Mouse (Mus musculus): ENCODE measurements around the gene Timeless.
"Not testable (repeated sequence)": the region's sequence is repeated elsewhere in the genome, so short reads cannot be mapped to it uniquely, and the experiment has no call there.

Timeless gene

DNA sequence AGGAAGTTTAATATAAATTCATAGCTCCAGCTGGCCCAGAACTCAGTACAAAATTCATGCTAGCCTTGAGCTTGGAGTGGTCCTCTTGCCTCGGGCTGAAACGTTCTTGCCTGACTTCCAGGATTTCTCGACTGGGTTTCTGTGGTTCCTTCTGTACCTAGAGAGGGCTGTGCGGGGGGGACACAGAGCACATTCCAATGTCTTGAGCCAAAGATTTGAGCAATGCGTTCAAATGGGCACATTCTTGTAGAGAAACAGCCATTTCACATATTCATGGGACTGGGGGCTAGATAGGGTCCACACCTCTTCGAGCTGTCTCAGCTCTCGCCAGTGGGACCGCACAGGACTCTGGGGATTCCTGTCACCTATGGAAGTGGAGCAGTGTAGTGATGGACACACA is 24.1 kb downstream of the Timeless start:
- no peak for DNase-seq (ENCODE audit: low spot score in 2 of 2)

DNA sequence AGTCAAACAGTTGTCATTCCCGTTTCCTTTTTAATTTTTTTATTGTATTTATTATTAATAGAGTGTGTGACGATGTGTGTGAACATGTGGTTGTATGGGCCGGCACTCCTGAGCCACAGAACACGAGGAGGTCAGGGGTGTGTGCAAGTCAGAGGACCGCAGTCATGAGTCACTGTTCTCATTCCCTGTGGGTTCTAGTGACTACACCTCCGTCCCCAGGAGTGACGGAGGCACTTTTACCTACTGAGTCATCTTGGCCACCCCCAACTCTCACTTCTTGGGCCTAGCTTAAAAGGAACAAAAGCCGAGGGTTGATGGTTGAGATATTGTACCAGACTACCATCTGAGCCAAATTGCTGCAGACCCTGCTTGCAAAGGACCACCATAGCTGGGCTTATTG is 24.5 kb downstream of the Timeless start:
- DNase-seq (ENCODE audit: low spot score in 2 of 2), result no peak

DNA sequence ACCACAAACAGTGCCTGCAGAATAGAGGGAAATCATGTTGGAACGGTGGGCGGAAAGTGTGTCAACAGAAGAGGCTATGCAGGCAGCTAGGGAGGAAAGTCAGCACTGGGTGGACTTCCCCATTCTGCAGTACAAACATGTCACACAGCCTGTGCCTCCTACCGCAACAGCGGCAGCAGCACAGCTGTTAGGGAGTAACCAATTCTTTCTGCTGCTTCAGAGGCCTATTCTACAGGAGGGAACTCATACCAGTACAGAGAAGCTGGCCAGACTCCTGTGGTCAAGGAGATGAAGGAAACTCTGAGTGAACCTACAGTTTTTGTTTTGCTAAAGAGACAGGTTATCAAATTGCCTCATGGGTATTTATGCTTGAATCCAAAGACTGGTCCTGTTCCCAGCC is 27.1 kb downstream of the Timeless start:
- no peak for DNase-seq (ENCODE audit: low spot score in 2 of 2)

- no peak for DNase-seq (ENCODE audit: low spot score in 2 of 2)
These were observed 28.1 kb downstream of the Timeless start for GRCm38 (mm10) chr10:128259946-128260345.

- not testable (repeated sequence) for DNase-seq (ENCODE audit: low spot score in 2 of 2)
These were observed 28.5 kb downstream of the Timeless start for GRCm38 (mm10) chr10:128260376-128260775.

DNA sequence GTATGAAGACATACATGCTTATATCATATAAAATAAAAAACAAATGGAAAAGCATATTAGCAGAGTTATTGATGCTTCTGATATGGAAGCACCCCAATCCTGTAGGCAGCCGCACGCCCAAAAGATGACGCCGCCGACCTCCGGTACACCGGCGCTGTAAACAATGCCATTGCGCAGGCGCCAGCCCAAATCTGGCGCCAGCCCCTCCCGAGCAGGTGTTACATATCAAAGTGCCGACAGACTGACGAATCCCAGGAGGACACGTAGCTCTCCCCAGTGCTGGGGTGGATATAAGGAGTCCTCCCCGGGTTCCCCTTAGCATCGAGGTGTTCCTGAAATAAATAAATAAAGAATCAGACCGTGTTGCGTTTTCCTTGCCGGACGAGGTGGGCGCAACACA is 30.4 kb downstream of the Timeless start:
- no peak for DNase-seq (ENCODE audit: low spot score in 2 of 2)

GRCm38 (mm10) chr10:128263393-128264310 is 31.8 kb downstream of the Timeless start:
- no peak for DNase-seq (ENCODE audit: low spot score in 2 of 2)

GRCm38 (mm10) chr10:128268371-128268770 is 36.5 kb downstream of the Timeless start, which contains the start of gene Apof:
Gene Apof (plus strand): TSS chr10:128268671.
- DNase-seq (ENCODE audit: low spot score in 2 of 2), result no peak

GRCm38 (mm10) chr10:128269206-128269910 is 37.5 kb downstream of the Timeless start:
- DNase-seq (ENCODE audit: low spot score in 2 of 2), result no peak

DNA sequence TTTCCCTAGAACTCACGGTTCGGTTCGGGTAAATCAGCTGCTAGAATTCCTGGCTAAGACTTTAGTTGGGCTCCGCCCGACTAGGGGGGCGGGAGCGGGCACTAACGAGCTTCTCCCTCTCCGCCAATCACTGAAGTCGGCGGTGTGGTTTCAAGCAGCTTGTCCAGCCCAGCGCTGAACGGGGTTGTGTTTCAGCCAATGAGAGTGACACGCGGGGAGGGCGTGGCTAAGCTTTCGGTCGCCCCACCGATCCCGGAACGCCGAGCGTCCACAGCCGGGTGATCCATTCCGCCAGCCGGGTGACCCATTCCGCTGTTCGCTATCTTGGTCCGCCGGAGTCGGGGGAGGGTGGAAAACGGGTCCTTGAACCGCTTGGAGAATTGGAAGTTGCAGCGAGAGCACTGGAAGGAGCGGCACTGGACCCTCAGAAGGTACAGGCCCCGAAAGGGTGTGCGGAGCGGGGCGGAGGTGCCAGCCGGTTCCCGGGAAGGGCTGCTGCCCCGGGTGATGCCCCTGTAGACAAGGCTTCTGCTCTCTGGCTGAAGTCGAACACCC is 38.5 kb downstream of the Timeless start, which contains the start of gene Stat2:
TSS of gene Stat2 (plus strand) at position 273 of the 555 bp plus-strand sequence.
- peak; percentile 95 to 97 for DNase-seq (ENCODE audit: low spot score in 2 of 2)

DNA sequence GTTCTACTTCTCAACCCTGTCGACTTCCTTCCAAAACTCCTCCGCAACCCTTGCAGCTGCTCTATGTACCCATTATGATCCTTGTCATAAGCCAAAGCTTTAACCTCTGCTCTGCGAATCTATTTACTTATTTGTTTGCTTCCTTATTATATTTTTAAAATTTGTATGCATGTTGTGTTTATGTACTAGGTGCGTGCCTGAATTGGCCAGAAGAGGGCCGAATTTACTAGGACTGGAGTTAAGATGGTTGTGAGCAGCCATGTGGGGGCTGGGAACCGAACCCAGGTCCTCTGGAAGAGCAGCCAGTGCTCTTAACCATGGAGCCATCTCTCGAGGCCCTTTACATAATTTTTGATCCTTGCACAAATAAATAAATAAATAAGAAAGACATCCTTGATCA is 39.0 kb downstream of the Timeless start:
- no peak for DNase-seq (ENCODE audit: low spot score in 2 of 2)

DNA sequence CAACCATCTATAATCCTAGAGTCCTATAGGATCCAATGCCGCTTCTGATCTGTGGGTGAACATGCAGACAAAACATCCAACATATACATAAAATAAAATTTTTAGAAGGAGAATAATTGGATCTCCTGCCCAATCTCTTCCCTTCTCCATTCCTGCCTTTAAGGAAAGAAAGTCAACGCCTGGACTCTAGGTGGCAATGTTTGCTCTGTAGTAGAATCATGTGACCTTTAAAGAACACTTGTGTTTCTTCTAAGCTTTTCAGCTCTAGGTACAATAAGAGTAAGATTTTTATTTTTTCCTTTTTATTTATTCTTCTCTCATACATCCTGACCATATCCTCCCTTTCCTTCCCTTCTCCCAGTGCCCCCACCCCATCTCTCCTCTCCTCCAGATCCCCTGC is 40.0 kb downstream of the Timeless start:
- no peak for DNase-seq (ENCODE audit: low spot score in 2 of 2)

DNA sequence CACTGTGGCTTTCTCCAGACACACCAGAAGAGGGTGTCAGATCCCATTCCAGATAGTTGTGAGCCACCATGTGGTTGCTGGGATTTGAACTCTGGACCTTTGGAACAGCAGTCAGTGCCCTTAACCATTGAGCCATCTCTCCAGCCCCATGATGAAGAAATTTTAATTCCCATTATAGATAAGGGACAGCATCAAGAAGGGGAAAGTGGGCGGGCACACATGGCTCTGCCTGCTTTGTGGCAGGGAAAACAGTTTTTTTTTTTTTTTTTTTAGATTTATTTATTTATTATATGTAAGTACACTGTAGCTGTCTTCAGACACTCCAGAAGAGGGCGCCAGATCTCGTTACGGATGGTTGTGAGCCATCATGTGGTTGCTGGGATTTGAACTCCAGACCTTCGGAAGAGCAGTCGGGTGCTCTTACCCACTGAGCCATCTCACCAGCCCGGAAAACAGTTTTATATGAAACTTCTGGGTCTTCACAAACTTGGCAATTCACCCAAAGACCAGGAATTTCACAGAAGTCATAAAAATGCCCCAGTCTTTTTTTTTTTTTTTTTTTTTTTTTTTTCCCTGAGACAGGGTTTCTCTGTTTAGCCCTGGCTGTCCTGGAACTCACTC is 41.1 kb downstream of the Timeless start:
- DNase-seq (ENCODE audit: low spot score in 2 of 2), result not testable (repeated sequence)

GRCm38 (mm10) chr10:128275374-128275773 is 43.5 kb downstream of the Timeless start:
- DNase-seq (ENCODE audit: low spot score in 2 of 2), result not testable (repeated sequence)

- no peak for DNase-seq (ENCODE audit: low spot score in 2 of 2)
These were observed 46.3 kb downstream of the Timeless start for GRCm38 (mm10) chr10:128278158-128278557.

DNA sequence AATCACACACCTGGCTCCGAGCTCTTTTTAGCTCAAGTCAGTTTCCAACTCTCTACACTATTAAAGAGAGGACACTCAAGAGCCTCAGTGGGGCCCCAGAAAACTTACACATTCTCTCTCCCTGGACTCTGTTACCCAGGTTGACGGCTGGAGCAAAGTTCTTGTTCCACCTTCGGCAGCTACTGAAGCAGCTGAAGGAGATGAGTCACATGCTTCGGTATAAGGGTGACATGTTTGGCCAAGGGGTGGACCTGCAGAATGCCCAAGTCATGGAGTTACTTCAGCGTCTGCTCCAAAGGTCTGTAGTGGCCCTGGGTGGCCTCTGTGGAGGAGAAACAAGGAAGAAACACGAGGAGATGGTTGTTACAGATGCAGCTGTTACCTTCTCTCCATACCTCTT is 49.1 kb downstream of the Timeless start:
- no peak for DNase-seq (ENCODE audit: low spot score in 2 of 2)

DNA sequence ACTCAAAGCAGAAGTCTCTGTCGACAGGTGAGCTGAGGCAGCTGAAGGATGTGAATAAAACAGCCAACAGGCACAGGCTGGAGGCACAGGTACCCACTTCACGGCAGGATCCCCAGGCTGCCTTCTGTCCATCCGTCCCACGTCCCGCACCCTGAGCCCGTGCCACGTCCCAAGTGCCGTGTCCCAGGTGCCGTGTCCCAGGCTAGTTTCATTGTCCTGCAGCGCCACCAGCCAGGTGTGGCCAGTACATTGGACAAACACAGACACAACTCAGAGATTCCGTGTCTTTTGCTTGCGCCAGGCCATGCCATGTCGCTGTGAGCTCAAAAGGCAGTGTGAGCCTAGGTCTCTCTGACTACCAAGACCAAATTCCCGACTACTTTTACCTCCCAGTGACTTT is 49.8 kb downstream of the Timeless start:
- no peak for DNase-seq (ENCODE audit: low spot score in 2 of 2)

GRCm38 (mm10) chr10:128282886-128283450 is 51.1 kb downstream of the Timeless start:
- no peak for DNase-seq (ENCODE audit: low spot score in 2 of 2)

- DNase-seq (ENCODE audit: low spot score in 2 of 2), result peak; percentile 42 to 71
These were observed 52.0 kb downstream of the Timeless start for GRCm38 (mm10) chr10:128283604-128284579.

GRCm38 (mm10) chr10:128290594-128290993 is 58.7 kb downstream of the Timeless start:
- not testable (repeated sequence) for DNase-seq (ENCODE audit: low spot score in 2 of 2)
